ENCODE assay signal across 8 mouse cellular contexts in genomic region chr7:141476226-141476980, GRCm38 (mm10). TPM values are rescaled to one million over a fixed set of nuclear protein-coding genes. Genes with fewer than 3 reads are reported as not detected.
DNase-seq lines count a peak whose midpoint lies in the region; ATAC-seq and TF ChIP-seq lines count a peak whose summit lies in the region.

No protein-coding gene starts in this region.

- H3K27me3 ChIP-seq in hindbrain, postnatal 0 days (ENCODE audit: insufficient read depth, low read length) = no peaks in the 10 kb centered on the region
- H3K27me3 ChIP-seq in liver, embryonic 14.5 days (ENCODE audit: control insufficient read depth, insufficient read depth, low read length) = peaks cover 5% of the 10 kb centered on the region

- peak; percentile 65 for DNase-seq in retina, postnatal 1 day
- no peak for DNase-seq in retina, embryonic 14.5 days (ENCODE audit: low spot score)
- DNase-seq in adrenal gland, postnatal 36 days = peak; percentile 93 to 96
- DNase-seq in gastrocnemius, postnatal 10 days = peak; percentile 73
- DNase-seq in hindbrain, postnatal 0 days (ENCODE audit: low spot score) = peak; percentile 50
- DNase-seq in liver, embryonic 14.5 days (ENCODE audit: low read depth in 3 of 3, low spot score in 3 of 3) = peak in 1 of 3 experiments; percentile 45
- DNase-seq in natural killer cell, adult 2 months (ENCODE audit: low spot score in 2 of 2) = peak; percentile 45 to 53

- peak overlapping the region; percentile 77 for H3K4me2 ChIP-seq in hindbrain, postnatal 0 days (ENCODE audit: low read depth, low read length)
- H3K4me2 ChIP-seq in liver, embryonic 14.5 days (ENCODE audit: low read depth) = peak overlapping the region; percentile 95

- 0 out of 2 replicates have a peak overlapping the region, but pooled peaks have one; percentile 7 for H3K4me3 ChIP-seq in hindbrain, postnatal 0 days (ENCODE audit: low read length)
- H3K4me3 ChIP-seq in liver, embryonic 14.5 days (ENCODE audit: insufficient read depth in 1 of 2, low read depth in 2 of 2, low read length in 2 of 2) = peak overlapping the region; percentile 65 to 88

- H3K4me1 ChIP-seq in hindbrain, postnatal 0 days (ENCODE audit: insufficient read depth, low read length) = peaks cover 18% of the 10 kb centered on the region
- H3K4me1 ChIP-seq in liver, embryonic 14.5 days (replicated peaks; ENCODE audit: control insufficient read depth in 2 of 2, insufficient read depth in 2 of 2, low read length in 1 of 2) = peaks cover 36 to 43% of the 10 kb centered on the region in 2 experiments

- no peaks in the 10 kb centered on the region for H3K9me3 ChIP-seq in hindbrain, postnatal 0 days (ENCODE audit: low read length)
- no peaks in the 10 kb centered on the region for H3K9me3 ChIP-seq in liver, embryonic 14.5 days (ENCODE audit: control insufficient read depth, low read length)

- H3K36me3 ChIP-seq in hindbrain, postnatal 0 days (ENCODE audit: insufficient read depth, low read length) = peaks cover 9% of the 10 kb centered on the region
- H3K36me3 ChIP-seq in liver, embryonic 14.5 days (replicated peaks; ENCODE audit: control insufficient read depth, insufficient read depth, low read depth) = peaks cover 9% of the 10 kb centered on the region

- TF ChIP-seq EP300 in liver, embryonic 14.5 days (IDR thresholded peaks at IDR 0.05; ENCODE audit: low read depth) = peak; percentile 30; the same call in 1 of the 2 replicates

- peak; percentile 8; the same call in 1 of the 2 replicates for ATAC-seq in hindbrain, postnatal 0 days
- peak; percentile 32 for ATAC-seq in liver, embryonic 14.5 days (ENCODE audit: insufficient read depth)
- ATAC-seq in inflammation-experienced regulatory T-cells, adult 6 months = no peak

- 6% methylated on average over 17 of the region's 17 CpGs for WGBS in hindbrain, postnatal 0 days
- under 1% methylated on average over 17 of the region's 17 CpGs for WGBS in liver, embryonic 14.5 days (ENCODE audit: insufficient replicate concordance)

- peak; percentile 41; the same call in 1 of the 2 replicates for TF ChIP-seq CTCF in hindbrain, postnatal 0 days (IDR thresholded peaks at IDR 0.05; ENCODE audit: low read depth)
- peak; percentile 53 for TF ChIP-seq CTCF in liver, embryonic 14.5 days (IDR thresholded peaks at IDR 0.05; ENCODE audit: low read depth)

- H3K27ac ChIP-seq in hindbrain, postnatal 0 days = peak overlapping the region; percentile 80
- H3K27ac ChIP-seq in liver, embryonic 14.5 days = peak overlapping the region; percentile 60

- H3K9ac ChIP-seq in hindbrain, postnatal 0 days (replicated peaks; ENCODE audit: low read length) = no peak overlapping the region; the same call in none of the 2 replicates
- H3K9ac ChIP-seq in liver, embryonic 14.5 days (replicated peaks) = peak overlapping the region; percentile 82

RNA-seq across cellular contexts. Expression of gene Tspan4, which starts 1.4 kb away (rescaled TPM):
- 10 to 100 TPM; 89.1 to 94.4 TPM for total RNA-seq in adrenal gland, postnatal 36 days (2021)
- total RNA-seq in gastrocnemius, postnatal 10 days (2021) = 10 to 100 TPM; 18.6 to 21.0 TPM
- total RNA-seq in hindbrain, postnatal 0 days (2014; rRNA removed) = 101 and 119 TPM in 2 replicates
- polyA plus RNA-seq in hindbrain, postnatal 0 days (2015; fragmentation: Nextera tagmentation; extraction: Ambion mirVana) = 78.2 and 83.9 TPM in 2 replicates
- polyA plus RNA-seq in liver, embryonic 14.5 days (2012; rRNA removed) = 32.1 and 37.4 TPM in 2 replicates
- polyA plus RNA-seq in liver, embryonic 14.5 days (2014; fragmentation: Nextera tagmentation; extraction: Ambion mirVana) = 42.1 and 43.0 TPM in 2 replicates
- 1 to 10 TPM; 1.8 to 3.0 (median 2.4) TPM for polyA plus RNA-seq in inflammation-experienced regulatory T-cells, adult 6 months (2017; shearing (Covaris generic))

RNA-seq across cellular contexts. Expression of gene Polr2l, which starts 1.5 kb away (rescaled TPM):
- 100 to 1,000 TPM in 1 of 2 experiments, 10 to 100 TPM in 1; 99.8 to 134 TPM for total RNA-seq in adrenal gland, postnatal 36 days (2021)
- 10 to 100 TPM; 43.4 to 49.0 TPM for total RNA-seq in gastrocnemius, postnatal 10 days (2021)
- 25.5 and 46.1 TPM in 2 replicates for total RNA-seq in hindbrain, postnatal 0 days (2014; rRNA removed)
- polyA plus RNA-seq in hindbrain, postnatal 0 days (2015; fragmentation: Nextera tagmentation; extraction: Ambion mirVana) = 75.9 and 81.6 TPM in 2 replicates
- polyA plus RNA-seq in liver, embryonic 14.5 days (2012; rRNA removed) = 10.9 and 24.6 TPM in 2 replicates
- 52.4 and 54.7 TPM in 2 replicates for polyA plus RNA-seq in liver, embryonic 14.5 days (2014; fragmentation: Nextera tagmentation; extraction: Ambion mirVana)
- polyA plus RNA-seq in inflammation-experienced regulatory T-cells, adult 6 months (2017; shearing (Covaris generic)) = 10 to 100 TPM; 15.7 to 24.9 (median 19.9) TPM

RNA-seq across cellular contexts. Expression of gene Cd151, which starts 9.2 kb away (rescaled TPM):
- total RNA-seq in adrenal gland, postnatal 36 days (2021) = 100 to 1,000 TPM; 331 to 418 TPM
- total RNA-seq in gastrocnemius, postnatal 10 days (2021) = 10 to 100 TPM; 77.7 to 88.5 TPM
- 62.6 and 79.4 TPM in 2 replicates for total RNA-seq in hindbrain, postnatal 0 days (2014; rRNA removed)
- 16.1 and 18.5 TPM in 2 replicates for polyA plus RNA-seq in hindbrain, postnatal 0 days (2015; fragmentation: Nextera tagmentation; extraction: Ambion mirVana)
- polyA plus RNA-seq in liver, embryonic 14.5 days (2012; rRNA removed) = 20.0 and 22.0 TPM in 2 replicates
- 12.8 and 13.8 TPM in 2 replicates for polyA plus RNA-seq in liver, embryonic 14.5 days (2014; fragmentation: Nextera tagmentation; extraction: Ambion mirVana)
- polyA plus RNA-seq in inflammation-experienced regulatory T-cells, adult 6 months (2017; shearing (Covaris generic)) = 1 to 10 TPM; 6.0 to 8.7 (median 8.5) TPM

RNA-seq across cellular contexts. Expression of gene Cracr2b, which starts 15.5 kb away (rescaled TPM):
- 10 to 100 TPM in 1 of 2 experiments, 1 to 10 TPM in 1; 9.5 to 13.1 TPM for total RNA-seq in adrenal gland, postnatal 36 days (2021)
- 1 to 10 TPM; 8.6 to 9.9 TPM for total RNA-seq in gastrocnemius, postnatal 10 days (2021)
- total RNA-seq in hindbrain, postnatal 0 days (2014; rRNA removed) = 2.1 and 5.0 TPM in 2 replicates
- polyA plus RNA-seq in hindbrain, postnatal 0 days (2015; fragmentation: Nextera tagmentation; extraction: Ambion mirVana) = 6.7 and 9.1 TPM in 2 replicates
- polyA plus RNA-seq in liver, embryonic 14.5 days (2012; rRNA removed) = 1.3 and 2.6 TPM in 2 replicates
- polyA plus RNA-seq in liver, embryonic 14.5 days (2014; fragmentation: Nextera tagmentation; extraction: Ambion mirVana) = 0.89 and 1.9 TPM in 2 replicates
- not detected for polyA plus RNA-seq in inflammation-experienced regulatory T-cells, adult 6 months (2017; shearing (Covaris generic))

RNA-seq across cellular contexts. Expression of gene Pnpla2, which starts 21.4 kb away (rescaled TPM):
- 100 to 1,000 TPM; 875 to 879 TPM for total RNA-seq in adrenal gland, postnatal 36 days (2021)
- 100 to 1,000 TPM; 119 to 151 TPM for total RNA-seq in gastrocnemius, postnatal 10 days (2021)
- total RNA-seq in hindbrain, postnatal 0 days (2014; rRNA removed) = 8.5 and 10.0 TPM in 2 replicates
- 20.0 and 22.4 TPM in 2 replicates for polyA plus RNA-seq in hindbrain, postnatal 0 days (2015; fragmentation: Nextera tagmentation; extraction: Ambion mirVana)
- 6.7 TPM in 2 replicates for polyA plus RNA-seq in liver, embryonic 14.5 days (2012; rRNA removed)
- 9.0 and 9.4 TPM in 2 replicates for polyA plus RNA-seq in liver, embryonic 14.5 days (2014; fragmentation: Nextera tagmentation; extraction: Ambion mirVana)
- 10 to 100 TPM; 49.4 to 68.0 (median 63.9) TPM for polyA plus RNA-seq in inflammation-experienced regulatory T-cells, adult 6 months (2017; shearing (Covaris generic))
